Mouse (Mus musculus) left cerebral cortex, postnatal 25 days (tissue): Measurements from ENCODE around the gene Guca2b. TPM values are rescaled to one million over a fixed set of nuclear protein-coding genes. Genes with fewer than 3 reads are reported as not detected.

Experiments used
- DNase-seq, 2 experiments: peaks; one replicate each; pipeline ENCODE4 v3.0.0; 2022; ENCODE audit warnings: low spot score in 2 of 2, mixed read lengths in 1 of 2
- intact Hi-C: fragments of 180-260 bp; cut with DNase I; formaldehyde crosslinking; loops from one replicate; pipeline ENCODE4 v1.15.1; 2025
- total RNA-seq, 2 experiments: library from RNA; stranded (reverse); gene quantifications; 2 replicates each; pipeline ENCODE4 v1.2.3; 2021

Gene Guca2b
- total RNA-seq, 2 experiments from 2014 or later = not detected

GRCm38 (mm10) chr4:119626081-119626645, 32.6 kb downstream of the Guca2b start:
- no peak for DNase-seq
- intact Hi-C loops = loop anchor here (10.0 kb wide), 1 partner anchor 91 kb away; the partner anchor contains the start of genes Foxj3 and Frg2f1

- DNase-seq = no peak
- intact Hi-C loops = no loop called here
Measured at GRCm38 (mm10) chr4:119614724-119615123, 44.0 kb downstream of the Guca2b start.

GRCm38 (mm10) chr4:119614078-119614477, 44.7 kb downstream of the Guca2b start:
- no peak for DNase-seq
- intact Hi-C loops = no loop called here

- intact Hi-C loops = no loop called here
- DNase-seq = no peak
Measured at GRCm38 (mm10) chr4:119609488-119609887, 49.3 kb downstream of the Guca2b start.

Other genes with a start within 250 kb of the Guca2b start
- 10 to 100 TPM; 16.3 to 16.9 TPM for gene Ccdc30, start 243.4 kb downstream of the Guca2b start, total RNA-seq
- gene Ppcs, start 236.5 kb downstream of the Guca2b start, total RNA-seq = 1 to 10 TPM; 4.7 to 5.2 TPM
- under 1 TPM in 1 of 2 experiments, not detected in 1; 0.25 TPM for gene Zmynd12, start 236.1 kb downstream of the Guca2b start, total RNA-seq
- gene Rimkla, start 166.3 kb downstream of the Guca2b start, total RNA-seq = 10 to 100 TPM in 1 of 2 experiments, 1 to 10 TPM in 1; 7.6 to 12.4 TPM
- 10 to 100 TPM; 64.6 to 77.5 TPM for gene Foxj3, start 122.0 kb downstream of the Guca2b start, total RNA-seq
- gene Frg2f1, start 119.4 kb downstream of the Guca2b start, total RNA-seq = 10 to 100 TPM; 25.2 to 27.3 TPM
- gene Guca2a, start 21.2 kb downstream of the Guca2b start, total RNA-seq = not detected
- gene Hivep3, start 74.8 kb upstream of the Guca2b start, total RNA-seq = 10 to 100 TPM; 58.0 to 67.2 TPM